Mouse (Mus musculus) embryonic facial prominence, embryonic 11.5 days (tissue): ENCODE measurements around the gene 1700020D05Rik. TPM values are rescaled to one million over a fixed set of nuclear protein-coding genes. Genes with fewer than 3 reads are reported as not detected.

Source experiments
- ATAC-seq: fragments of 200-750 bp; cut with Nextera tagmentation; replicated peaks from 2 replicates; pipeline ENCODE4 v1.8.0; 2017; ENCODE audit warnings: low read depth; ENCODE audit not compliant: insufficient number of reproducible peaks, low FRiP score, low TSS enrichment
- DNase-seq: peaks from one replicate; pipeline ENCODE4 v3.0.0-alpha.2; 2015; ENCODE audit warnings: low spot score
- H3K27ac ChIP-seq: fragments of 300-500 bp; sonication (generic); replicated peaks from 2 replicates; pipeline ENCODE4 v1.5.1; 2014; ENCODE audit warnings: mild to moderate bottlenecking, low read depth, low read length, control low read depth
- H3K27me3 ChIP-seq: fragments of 300-500 bp; sonication (generic); 2 replicates; pipeline ENCODE4 v1.6.1; 2014; ENCODE audit warnings: mild to moderate bottlenecking, low read length, moderate library complexity, mixed read lengths; ENCODE audit not compliant: control insufficient read depth, insufficient read depth
- H3K36me3 ChIP-seq: fragments of 300-500 bp; sonication (generic); replicated peaks from 2 replicates; pipeline ENCODE4 v1.6.1; 2014; ENCODE audit warnings: low read depth, mild to moderate bottlenecking, low read length, moderate library complexity, mixed read lengths; ENCODE audit not compliant: control insufficient read depth, insufficient read depth
- H3K4me1 ChIP-seq: fragments of 300-500 bp; sonication (generic); 2 replicates; pipeline ENCODE4 v1.6.1; 2014; ENCODE audit warnings: low read length, mixed read lengths; ENCODE audit not compliant: control insufficient read depth, insufficient read depth
- H3K4me2 ChIP-seq: fragments of 300-500 bp; sonication (generic); 2 replicates; pipeline ENCODE4 v1.6.1; 2014; ENCODE audit warnings: low read depth, mild to moderate bottlenecking, control low read depth, low read length, moderate library complexity
- H3K4me3 ChIP-seq: fragments of 300-500 bp; sonication (generic); 2 replicates; pipeline ENCODE4 v1.5.1; 2014; ENCODE audit warnings: low read depth, low read length, control low read depth
- H3K9ac ChIP-seq: fragments of 300-500 bp; sonication (generic); replicated peaks from 2 replicates; pipeline ENCODE4 v1.6.1; 2014; ENCODE audit warnings: mild to moderate bottlenecking, control low read depth, low read length
- H3K9me3 ChIP-seq: fragments of 300-500 bp; sonication (generic); replicated peaks from 2 replicates; pipeline ENCODE4 v1.6.1; 2016; ENCODE audit warnings: mild to moderate bottlenecking, low read length, inconsistent platforms, mixed read lengths; ENCODE audit not compliant: control insufficient read depth
- WGBS: fragments of 180-500 bp; shearing (Covaris S2); extraction: QIAGEN DNeasy Blood & Tissue Kit; methylation state at CpG from one replicate; pipeline ENCODE4 v1.1.7; 2014; 5-methylcytosine and 5-hydroxymethylcytosine counted together
- polyA plus RNA-seq: library from polyadenylated mRNA; unstranded; fragments of >200 nt; fragmentation: Nextera tagmentation; extraction: Ambion mirVana; gene quantifications from 2 replicates; pipeline ENCODE4 v1.2.1, GENCODE M21; 2014

1700020D05Rik gene
- polyA plus RNA-seq, 1 experiment from 2014 or later, result not detected

- Histone ChIP-seq H3K9ac (no peak overlapping the region), H3K27me3 (no peaks in the 10 kb centered on the region), H3K4me3 (no peak overlapping the region), H3K27ac (no peak overlapping the region), H3K9me3 (no peaks in the 10 kb centered on the region), H3K36me3 (peaks cover 6% of the 10 kb centered on the region), H3K4me2 (no peak overlapping the region), H3K4me1 (no peaks in the 10 kb centered on the region)
- ATAC-seq, result no peak
- WGBS, result 94% methylated on average over 7 of the region's 7 CpGs
- DNase-seq, result no peak
Observed at GRCm38 (mm10) chr19:5485821-5486220, 17.8 kb downstream of the 1700020D05Rik start.

GRCm38 (mm10) chr19:5485371-5485770 is 18.2 kb downstream of the 1700020D05Rik start:
- Histone ChIP-seq H3K27ac (no peak overlapping the region), H3K4me1 (no peaks in the 10 kb centered on the region), H3K4me2 (no peak overlapping the region), H3K9me3 (no peaks in the 10 kb centered on the region), H3K9ac (no peak overlapping the region), H3K36me3 (peaks cover 6% of the 10 kb centered on the region), H3K27me3 (no peaks in the 10 kb centered on the region), H3K4me3 (no peak overlapping the region)
- ATAC-seq (no peak), DNase-seq (no peak)
- 92% methylated on average over 8 of the region's 8 CpGs for WGBS

DNA sequence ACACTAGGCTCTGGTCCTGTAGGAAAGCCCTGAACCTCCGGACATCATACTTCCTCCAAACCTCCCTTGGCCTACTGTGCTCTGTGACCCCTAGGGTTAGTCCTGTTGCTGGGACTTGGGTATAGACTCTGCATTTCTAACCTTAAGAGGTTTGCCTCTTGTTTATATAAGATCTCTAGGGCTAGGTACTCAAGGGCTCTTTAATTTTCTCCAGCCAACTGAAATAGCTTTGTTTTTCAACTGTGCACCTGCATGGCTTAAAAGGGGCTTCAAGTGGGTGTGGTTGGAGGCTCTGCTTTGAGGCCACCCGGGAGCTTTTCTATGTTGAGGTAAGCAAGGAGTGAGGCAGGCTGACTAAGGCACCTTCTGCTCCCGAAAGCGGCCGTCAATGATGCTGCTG is 19.1 kb downstream of the 1700020D05Rik start:
- ATAC-seq (no peak), DNase-seq (no peak)
- Histone ChIP-seq H3K9ac (no peak overlapping the region), H3K4me1 (no peaks in the 10 kb centered on the region), H3K9me3 (no peaks in the 10 kb centered on the region), H3K4me2 (no peak overlapping the region), H3K27ac (no peak overlapping the region), H3K36me3 (peaks cover 6% of the 10 kb centered on the region), H3K4me3 (no peak overlapping the region), H3K27me3 (no peaks in the 10 kb centered on the region)
- 87% methylated on average over 5 of the region's 5 CpGs for WGBS

GRCm38 (mm10) chr19:5483386-5484359 is 19.9 kb downstream of the 1700020D05Rik start:
- peaks cover 6% of the 10 kb centered on the region for H3K36me3 ChIP-seq

GRCm38 (mm10) chr19:5481398-5481797 is 22.2 kb downstream of the 1700020D05Rik start:
- 89% methylated on average over 10 of the region's 10 CpGs for WGBS
- DNase-seq, result no peak

More at GRCm38 (mm10) chr19:5483386-5484359, 19.9 kb downstream of the 1700020D05Rik start:
- H3K4me2 ChIP-seq, result no peak overlapping the region
- no peaks in the 10 kb centered on the region for H3K9me3 ChIP-seq
- H3K27ac ChIP-seq, result no peak overlapping the region
- H3K9ac ChIP-seq, result no peak overlapping the region
- H3K4me1 ChIP-seq, result no peaks in the 10 kb centered on the region
- 95% methylated on average over 19 of the region's 19 CpGs for WGBS
- ATAC-seq (no peak), DNase-seq (no peak)
- H3K4me3 ChIP-seq, result no peak overlapping the region
- no peaks in the 10 kb centered on the region for H3K27me3 ChIP-seq

DNA sequence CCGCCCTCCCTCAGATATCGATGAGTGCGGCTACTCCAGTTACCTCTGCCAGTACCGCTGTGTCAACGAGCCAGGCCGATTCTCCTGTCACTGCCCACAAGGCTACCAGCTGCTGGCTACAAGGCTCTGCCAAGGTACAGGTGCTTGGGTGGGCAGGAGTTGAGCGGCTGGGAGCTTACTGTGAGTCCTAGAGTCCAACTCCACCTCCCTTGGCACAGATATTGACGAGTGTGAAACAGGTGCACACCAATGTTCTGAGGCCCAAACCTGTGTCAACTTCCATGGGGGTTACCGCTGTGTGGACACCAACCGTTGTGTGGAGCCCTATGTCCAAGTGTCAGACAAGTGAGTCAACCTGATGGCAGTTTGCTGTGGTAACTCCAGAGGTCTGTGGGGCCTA is 23.6 kb downstream of the 1700020D05Rik start:
- no peaks in the 10 kb centered on the region for H3K4me1 ChIP-seq
- no peaks in the 10 kb centered on the region for H3K27me3 ChIP-seq
- 93% methylated on average over 10 of the region's 10 CpGs for WGBS
- no peak overlapping the region for H3K4me2 ChIP-seq
- H3K4me3 ChIP-seq, result no peak overlapping the region
- no peaks in the 10 kb centered on the region for H3K9me3 ChIP-seq
- no peak for ATAC-seq
- no peak overlapping the region for H3K9ac ChIP-seq
- H3K36me3 ChIP-seq, result peaks cover 6% of the 10 kb centered on the region
- no peak overlapping the region for H3K27ac ChIP-seq
- no peak for DNase-seq

More at GRCm38 (mm10) chr19:5481398-5481797, 22.2 kb downstream of the 1700020D05Rik start:
- Histone ChIP-seq H3K9me3 (no peaks in the 10 kb centered on the region), H3K4me2 (no peak overlapping the region), H3K4me1 (no peaks in the 10 kb centered on the region), H3K4me3 (no peak overlapping the region), H3K27me3 (no peaks in the 10 kb centered on the region), H3K27ac (no peak overlapping the region), H3K36me3 (peaks cover 6% of the 10 kb centered on the region), H3K9ac (no peak overlapping the region)
- no peak for ATAC-seq

DNA sequence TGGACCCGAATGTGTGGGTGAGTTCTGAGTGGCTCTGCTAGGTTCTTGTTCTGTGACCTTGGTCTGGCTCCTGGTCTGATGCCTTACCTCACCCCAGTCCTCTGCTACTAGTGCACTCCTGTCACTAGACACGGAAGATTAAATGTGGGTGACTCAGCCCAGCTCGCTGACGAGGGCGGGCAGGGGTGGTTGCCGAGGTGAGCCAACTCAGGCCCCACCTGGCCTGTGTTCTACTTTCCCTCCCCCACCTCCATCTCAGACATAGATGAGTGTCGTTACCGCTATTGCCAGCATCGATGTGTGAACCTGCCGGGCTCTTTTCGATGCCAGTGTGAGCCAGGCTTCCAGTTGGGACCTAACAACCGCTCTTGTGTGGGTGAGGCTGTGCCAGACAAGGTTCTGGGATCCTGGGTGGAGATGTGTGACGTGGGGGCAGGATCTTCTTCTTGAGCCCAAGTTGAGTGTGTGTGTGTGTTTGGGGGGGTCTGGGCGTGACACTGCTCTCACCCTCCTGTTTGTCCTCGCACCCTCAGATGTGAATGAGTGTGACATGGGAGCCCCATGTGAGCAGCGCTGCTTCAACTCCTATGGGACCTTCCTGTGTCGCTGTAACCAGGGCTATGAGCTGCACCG is 25.8 kb downstream of the 1700020D05Rik start:
- Histone ChIP-seq H3K27ac (no peak overlapping the region), H3K4me1 (no peaks in the 10 kb centered on the region), H3K4me3 (no peak overlapping the region), H3K9me3 (no peaks in the 10 kb centered on the region), H3K4me2 (no peak overlapping the region), H3K36me3 (peaks cover under 1% of the 10 kb centered on the region), H3K9ac (no peak overlapping the region), H3K27me3 (no peaks in the 10 kb centered on the region)
- ATAC-seq, result no peak
- DNase-seq, result no peak
- 90% methylated on average over 18 of the region's 18 CpGs for WGBS
